Mouse (Mus musculus) liver, adult (tissue): ENCODE data around the gene Tpm1.

Experiments used
- GATA4 ChIP-seq: IDR thresholded peaks from 2 replicates; pipeline ENCODE4 v1.6.1; 2014; ENCODE audit warnings: mild to moderate bottlenecking, low read length; ENCODE audit not compliant: insufficient replicate concordance

The Tpm1 gene

DNA sequence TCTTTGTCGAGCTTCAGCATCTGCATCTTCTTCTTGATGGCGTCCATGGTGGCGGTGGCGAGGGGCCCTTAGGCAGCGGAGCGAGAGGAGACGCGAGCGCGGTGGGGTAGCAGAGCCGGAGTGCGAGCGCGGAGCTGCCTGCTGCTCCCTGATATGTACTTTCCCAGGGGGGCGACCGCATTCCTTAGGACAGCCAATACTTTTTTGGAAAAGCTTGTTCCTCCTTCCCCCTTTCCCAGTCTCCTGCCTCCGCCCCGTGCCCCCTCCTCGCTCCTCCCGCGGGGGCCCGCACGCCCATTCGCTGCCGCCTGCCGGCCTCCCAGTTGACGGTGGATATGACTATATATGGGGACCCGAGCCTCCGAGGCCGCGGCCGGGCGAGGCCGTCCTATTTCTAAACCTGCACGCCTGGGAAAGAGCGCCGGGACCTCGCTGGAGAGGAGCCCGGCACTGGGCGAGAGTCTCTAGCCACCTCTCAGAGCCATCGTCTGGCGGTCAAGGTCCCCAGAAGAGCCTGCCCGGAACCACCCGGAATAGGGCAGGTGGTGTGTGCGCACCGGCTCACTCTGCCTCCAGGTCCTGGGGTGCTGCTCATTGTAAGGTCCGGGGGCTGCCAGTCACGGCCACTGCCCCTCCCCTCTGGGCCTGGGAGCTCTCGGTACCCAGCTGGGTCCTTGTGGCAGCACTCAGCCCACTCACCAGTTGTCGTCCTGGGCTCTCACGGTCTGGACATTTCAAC, at the start of gene Tpm1:
Gene Tpm1 (minus strand): TSS at position 321 of the 739 bp plus-strand sequence.
- TF ChIP-seq GATA4, result no peak

DNA sequence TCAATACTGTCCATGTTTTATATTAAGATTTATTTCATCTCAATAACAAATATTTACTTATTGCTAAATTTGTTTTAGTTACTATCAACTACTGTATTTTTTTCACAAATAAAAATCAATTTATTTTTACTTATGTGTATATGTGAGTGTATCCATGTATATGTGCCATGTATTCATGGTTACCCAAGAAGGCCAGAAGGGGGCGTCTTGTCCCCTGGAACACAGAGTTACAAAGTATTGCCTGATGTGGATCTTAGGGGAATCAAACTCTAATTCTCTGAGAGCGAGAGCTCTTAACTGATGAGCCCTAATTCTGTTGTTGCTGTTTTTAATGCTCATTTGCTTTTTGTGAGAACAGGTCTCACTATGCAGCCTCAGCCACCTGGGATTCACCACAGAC, 45.2 kb upstream of the Tpm1 start:
- no peak for TF ChIP-seq GATA4

DNA sequence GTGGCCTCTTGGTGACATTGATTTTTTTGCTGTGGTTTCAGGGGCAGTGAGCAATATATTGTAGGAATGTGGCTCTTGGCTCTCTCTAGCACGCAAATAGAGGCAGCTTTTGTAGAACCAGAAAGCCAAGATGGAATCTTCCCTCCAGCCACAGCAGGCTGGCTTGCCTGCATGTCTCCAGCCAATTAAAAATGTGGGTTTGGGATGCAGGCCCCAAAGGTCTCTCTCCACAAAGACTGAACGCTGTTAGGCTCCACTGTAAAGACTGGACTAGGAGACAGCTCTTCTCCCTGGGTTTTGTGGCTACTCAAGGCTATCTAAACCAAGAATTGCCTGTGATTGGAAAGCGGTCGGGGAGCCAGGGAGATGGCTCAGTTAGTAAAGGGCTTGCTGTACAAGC, 43.0 kb upstream of the Tpm1 start:
- TF ChIP-seq GATA4, result no peak

GRCm38 (mm10) chr9:67091598-67091997, 42.4 kb upstream of the Tpm1 start:
- TF ChIP-seq GATA4, result no peak

GRCm38 (mm10) chr9:67091151-67091550, 41.9 kb upstream of the Tpm1 start:
- TF ChIP-seq GATA4, result no peak

GRCm38 (mm10) chr9:67090633-67091045, 41.4 kb upstream of the Tpm1 start:
- TF ChIP-seq GATA4, result no peak

DNA sequence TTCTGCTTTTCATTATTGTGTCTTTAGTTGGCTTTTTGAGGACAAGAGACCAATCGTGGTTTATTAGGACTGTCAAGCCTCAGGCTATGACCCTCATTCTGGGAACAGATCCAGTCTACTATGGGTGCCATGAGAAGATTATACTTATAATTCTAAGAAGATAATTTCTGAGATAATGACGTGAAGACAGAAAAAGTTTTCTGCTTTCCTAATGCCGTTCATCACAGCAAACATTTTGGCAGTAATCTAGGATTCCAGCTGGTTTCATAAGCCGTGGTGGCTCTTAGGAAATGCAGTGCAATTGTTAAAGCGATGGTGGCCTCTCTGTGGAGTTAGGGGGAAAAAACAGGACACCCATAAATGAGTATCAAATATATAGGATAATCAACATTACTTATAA, 40.0 kb upstream of the Tpm1 start:
- TF ChIP-seq GATA4, result no peak

DNA sequence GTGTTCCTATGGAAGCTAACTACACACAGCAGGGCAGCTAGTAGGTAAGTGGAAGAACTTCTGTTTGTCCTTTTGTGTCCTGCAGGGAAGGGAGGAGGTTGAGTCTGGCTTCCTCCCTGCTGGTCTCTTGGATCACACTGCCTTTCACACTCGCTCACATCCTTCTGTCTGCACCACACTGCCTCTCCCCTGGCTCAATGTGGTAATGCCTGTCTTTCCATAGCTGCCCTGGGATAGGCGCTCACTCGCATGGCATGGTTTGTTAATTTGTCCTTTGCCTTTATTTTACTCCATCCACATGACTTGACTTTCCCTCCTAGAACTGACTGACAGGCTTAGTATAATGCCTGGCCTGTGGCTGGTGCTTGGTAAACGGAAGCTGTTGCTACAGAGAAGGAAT, 34.6 kb upstream of the Tpm1 start:
- no peak for TF ChIP-seq GATA4

GRCm38 (mm10) chr9:67081688-67082087, 32.5 kb upstream of the Tpm1 start:
- TF ChIP-seq GATA4, result no peak

GRCm38 (mm10) chr9:67077658-67078319, 28.6 kb upstream of the Tpm1 start:
- TF ChIP-seq GATA4, result no peak

- TF ChIP-seq GATA4, result no peak
These were observed 28.1 kb upstream of the Tpm1 start for GRCm38 (mm10) chr9:67077266-67077657.

DNA sequence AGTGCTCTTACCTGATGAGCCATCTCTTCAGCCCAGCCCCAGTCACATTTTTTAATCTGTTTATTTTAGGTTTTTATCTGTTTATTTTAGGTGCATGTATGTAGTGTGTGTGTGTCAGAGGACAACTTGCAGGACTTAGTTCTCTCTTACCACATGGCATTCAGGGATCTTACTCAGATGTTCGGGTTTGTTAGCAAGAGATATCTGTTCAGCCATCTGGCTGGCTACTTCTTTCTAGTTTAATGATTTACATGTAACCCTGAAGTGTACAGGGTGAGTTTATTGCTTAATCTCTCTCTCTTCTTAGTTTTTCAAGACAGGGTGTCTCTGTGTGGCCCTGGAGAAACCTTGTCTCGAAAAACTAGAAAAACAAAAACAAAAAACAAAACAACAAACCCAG, 23.0 kb upstream of the Tpm1 start:
- TF ChIP-seq GATA4, result 0 out of 2 replicates have a peak, but pooled peaks have one; percentile 12

DNA sequence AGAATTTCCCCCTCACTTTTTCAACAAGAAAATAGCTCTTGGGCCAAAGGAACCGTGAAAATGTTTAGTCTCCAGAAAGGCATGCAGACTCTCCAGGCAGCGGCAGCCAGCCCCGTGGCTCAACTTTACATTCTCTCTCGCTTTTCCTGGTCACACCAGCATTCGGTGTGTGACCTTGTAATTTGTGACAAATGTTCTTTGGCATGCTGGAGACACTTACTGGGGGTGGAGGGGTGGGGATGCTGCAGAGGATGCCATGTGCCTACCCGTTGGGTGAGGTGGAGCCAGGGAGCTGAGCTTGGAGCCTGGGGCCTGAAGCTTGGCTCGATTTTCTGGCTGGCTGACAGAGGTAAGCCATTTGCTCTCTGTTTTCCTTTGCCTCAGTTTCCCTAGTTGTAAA, 22.4 kb upstream of the Tpm1 start:
- no peak for TF ChIP-seq GATA4

DNA sequence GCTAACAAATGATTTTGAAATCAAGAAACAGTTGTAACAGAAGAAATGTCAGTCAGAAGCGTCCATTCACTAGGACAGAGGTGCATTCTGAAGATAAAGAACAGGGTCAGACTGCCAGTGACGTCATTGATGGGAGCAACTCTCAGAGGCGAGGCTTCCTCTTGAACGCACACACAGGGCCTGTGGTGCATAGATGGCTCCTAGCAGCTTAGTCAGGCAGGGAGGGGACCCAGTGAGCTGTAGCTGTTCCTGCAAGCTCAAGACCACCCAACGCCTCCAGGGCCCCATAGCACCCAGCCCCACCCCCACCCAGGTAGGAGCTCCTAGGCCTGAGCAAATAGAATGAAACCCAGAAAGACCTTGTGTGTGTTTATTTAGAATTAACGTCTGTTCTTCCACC, 21.9 kb upstream of the Tpm1 start:
- no peak for TF ChIP-seq GATA4

DNA sequence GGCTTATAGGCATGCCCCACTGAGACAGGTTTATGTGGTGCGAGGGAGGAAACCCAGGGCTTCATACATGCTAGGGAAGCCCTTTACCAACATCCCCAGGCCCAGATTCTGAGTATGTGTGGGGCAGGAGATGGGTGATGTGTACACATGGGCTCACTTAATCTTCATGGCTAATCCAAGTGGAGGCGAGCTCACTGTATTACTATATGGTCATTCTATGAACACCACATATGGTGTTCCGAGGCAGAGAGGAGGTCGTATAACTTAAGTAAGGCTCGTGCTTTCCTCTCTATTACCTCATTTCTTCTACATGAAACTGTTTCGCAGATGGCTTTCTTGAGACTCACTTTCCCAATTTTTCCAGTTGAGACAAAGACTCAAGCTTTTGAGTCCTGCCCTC, 17.4 kb upstream of the Tpm1 start:
- TF ChIP-seq GATA4, result no peak

- TF ChIP-seq GATA4, result no peak
These were observed 10.5 kb upstream of the Tpm1 start for GRCm38 (mm10) chr9:67059714-67060113.

DNA sequence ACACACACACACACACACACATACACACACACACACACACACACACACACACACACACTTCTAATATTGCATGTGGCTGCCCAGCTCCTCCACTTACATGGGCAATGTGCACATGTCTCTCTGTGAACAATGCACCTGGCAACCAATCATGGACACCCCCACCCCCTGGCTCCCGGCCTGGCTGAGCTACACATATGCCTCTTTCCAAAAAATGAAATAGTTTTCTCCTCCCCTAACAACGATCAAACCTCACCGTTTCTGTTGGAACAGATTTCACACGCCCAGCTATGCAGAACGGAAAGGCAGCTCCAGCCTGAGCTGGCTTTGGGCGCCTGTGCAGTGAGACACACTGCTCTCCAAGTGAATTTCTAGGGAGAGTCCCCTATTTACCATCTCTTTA, 9.2 kb upstream of the Tpm1 start:
- TF ChIP-seq GATA4, result no peak

DNA sequence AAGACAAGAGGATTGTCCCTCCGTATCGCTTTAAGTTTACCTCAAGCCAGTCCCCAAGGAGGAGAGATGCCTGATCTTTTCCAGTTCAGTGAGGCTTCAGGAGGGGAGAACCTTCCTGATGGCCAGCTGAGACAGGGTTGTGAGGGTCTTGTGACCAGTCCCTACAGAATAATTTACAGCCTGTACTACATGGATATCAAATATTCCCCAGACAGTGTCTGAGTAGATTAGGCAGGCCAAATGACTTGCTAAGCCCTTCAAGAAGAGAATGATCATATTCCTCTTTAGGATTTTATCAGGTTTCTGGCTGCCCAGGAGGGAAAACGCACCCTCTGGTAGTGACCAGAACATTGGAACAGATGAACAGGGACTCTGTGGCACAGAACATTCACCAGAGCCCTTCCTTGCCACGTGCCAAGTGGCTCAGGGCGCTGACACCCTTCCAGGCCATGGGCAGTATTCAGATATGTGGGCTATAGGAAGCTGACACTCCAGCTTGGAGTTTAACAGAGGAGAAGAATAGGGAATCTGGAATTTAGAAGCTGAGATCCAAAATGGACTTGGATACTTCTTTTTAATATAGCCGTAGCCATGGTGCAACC, 1.6 kb upstream of the Tpm1 start:
- no peak for TF ChIP-seq GATA4
